Mouse (Mus musculus): ENCODE measurements at regions not wholly inside any gene's neighbourhood (a gene's known extent, or its start where the extent isn't known, plus 50 kb on each side); places are given as distances from the start of the nearest gene placed in this dataset.

GRCm38 (mm10) chr5:74943737-74944403 is 100.7 kb downstream of the Chic2 start:
- DNase-seq, result peak; percentile 87 to 88

DNA sequence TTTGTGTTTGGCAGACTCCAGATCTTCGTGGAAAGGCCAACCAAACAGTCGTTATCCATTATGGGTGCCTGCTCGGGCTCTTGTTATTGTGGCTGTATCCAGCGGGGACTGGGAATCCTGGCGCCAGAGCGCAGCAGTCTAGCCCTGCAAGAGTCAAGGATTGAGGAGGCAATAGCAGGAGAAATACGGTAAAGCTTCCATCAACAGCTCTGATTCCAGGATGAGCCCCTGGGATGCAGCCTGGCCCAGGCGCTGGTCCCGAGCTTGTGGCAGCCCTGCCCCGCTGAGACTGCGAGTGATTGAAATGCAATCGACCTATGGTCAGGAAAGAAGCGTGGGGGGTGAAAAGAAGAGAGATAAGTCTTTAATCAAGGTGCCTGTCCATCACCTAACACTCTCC is 103.1 kb downstream of the Chic2 start:
- DNase-seq, result no peak

DNA sequence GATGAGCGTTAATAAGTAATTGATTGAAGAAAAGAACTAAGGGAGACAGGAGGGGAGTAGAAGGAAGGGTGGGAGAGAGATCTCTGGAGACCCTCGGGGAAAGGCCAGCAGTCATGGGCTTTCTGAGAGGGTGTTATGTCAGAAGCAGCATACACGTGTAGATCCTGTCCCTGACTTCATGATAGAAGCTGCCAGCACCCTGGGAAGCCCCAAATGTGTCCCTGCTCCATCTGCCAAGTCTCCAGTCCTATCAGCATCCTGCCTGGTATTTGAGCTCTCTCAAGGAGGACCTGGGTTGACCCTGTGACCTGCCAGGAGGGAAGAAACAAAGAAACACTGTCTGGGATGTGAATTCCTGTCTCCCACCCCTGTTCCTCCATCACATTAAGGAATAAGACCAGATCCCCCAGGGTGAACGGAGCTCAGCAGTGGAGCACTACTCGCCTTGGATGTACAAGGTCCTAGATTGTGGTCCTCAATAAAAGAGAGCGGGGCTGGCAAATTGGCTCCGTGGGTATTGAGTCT is 107.1 kb downstream of the Chic2 start:
- no peak for DNase-seq

- no peak for DNase-seq
These were observed 108.5 kb downstream of the Chic2 start for GRCm38 (mm10) chr5:74936087-74936486.

DNA sequence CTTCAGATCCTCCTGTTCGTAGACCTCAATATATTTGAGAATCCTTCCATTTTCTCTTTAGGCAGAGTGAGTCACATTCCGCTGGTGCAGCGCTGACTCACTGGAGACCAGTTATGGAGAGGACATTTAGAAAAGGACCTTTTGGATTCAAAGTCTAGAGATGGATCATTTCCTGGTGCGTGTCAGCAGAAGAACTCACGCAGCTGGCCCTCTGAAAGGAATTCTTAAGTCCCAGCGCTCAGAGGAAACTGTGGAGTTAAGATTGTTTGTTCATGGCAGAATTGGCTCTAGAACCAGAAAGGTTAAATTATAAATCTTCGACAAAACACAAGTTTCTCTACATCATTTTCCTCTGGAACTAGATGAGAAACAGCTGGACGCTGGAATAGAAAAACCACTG is 108.9 kb downstream of the Chic2 start:
- DNase-seq, result no peak

GRCm38 (mm10) chr5:74933276-74933675 is 111.3 kb downstream of the Chic2 start:
- no peak for DNase-seq

- no peak for DNase-seq
These were observed 112.4 kb downstream of the Chic2 start for GRCm38 (mm10) chr5:74932206-74932605.

GRCm38 (mm10) chr5:74931765-74932164 is 112.8 kb downstream of the Chic2 start:
- no peak for DNase-seq

DNA sequence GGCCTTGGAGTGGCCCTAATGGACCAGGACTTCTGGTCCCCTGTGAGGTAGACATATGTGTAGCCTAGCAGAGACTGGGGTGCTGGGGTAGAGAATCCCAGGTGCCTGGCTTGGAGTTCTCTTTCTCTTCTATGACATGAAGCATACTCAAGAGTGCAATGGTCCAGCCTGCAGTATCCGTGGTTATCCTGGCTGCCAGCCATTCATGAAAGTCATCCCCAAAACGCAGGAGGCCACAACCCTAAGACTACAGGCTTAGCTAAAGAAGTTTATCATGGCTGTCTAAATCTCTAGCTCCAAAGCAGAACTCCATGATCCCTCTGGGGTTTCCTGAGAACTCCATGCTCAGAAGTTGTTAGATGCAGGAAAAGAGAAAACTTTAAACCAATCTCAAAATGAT is 117.0 kb downstream of the Chic2 start:
- no peak for DNase-seq

GRCm38 (mm10) chr5:74925769-74926168 is 118.8 kb downstream of the Chic2 start:
- peak in 1 of 2 experiments; percentile 11 for DNase-seq

DNA sequence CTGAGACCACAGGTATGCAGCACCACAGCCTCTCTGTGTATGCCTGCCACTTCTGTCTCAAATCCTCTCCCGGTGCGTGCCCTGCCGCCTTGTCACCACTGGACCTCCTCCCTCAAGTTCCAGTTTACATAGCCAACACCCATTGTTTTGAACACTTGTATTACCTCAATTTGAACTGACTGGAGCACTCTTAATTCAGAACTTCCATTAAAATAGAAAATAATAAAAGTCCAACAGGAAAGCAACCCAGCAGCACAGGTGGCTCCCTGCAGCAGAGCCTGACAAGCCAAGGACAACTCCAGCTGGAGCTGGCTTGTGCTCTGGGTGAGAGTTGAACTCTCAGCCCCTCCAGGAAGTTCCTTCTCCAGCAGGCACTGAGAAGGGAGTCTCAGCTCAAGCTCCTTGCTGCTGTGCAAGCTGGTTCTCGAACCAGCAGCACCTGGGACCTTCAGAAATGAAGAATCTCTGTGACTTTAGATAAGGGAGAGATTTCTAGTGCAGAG is 120.5 kb downstream of the Chic2 start:
- DNase-seq, result no peak

DNA sequence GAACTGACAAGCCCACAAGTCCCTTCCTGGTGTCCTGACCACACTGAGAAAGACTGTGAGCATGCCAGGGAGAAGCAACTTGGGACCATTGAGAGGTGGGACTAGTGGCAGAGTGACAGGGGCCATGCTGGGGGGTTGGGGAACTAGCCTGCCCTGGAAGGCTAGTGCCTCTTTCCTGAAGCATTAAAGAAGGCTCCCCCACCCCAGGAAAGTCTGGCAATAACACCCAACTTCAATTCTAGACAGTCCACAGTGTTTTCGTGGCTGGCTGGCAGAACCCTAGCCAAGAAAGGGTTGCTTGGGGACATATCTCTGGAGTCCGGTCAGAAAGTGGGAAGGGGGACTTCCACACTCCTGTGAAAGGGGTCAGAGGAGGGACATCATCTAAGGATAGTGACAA is 121.2 kb downstream of the Chic2 start:
- no peak for DNase-seq

DNA sequence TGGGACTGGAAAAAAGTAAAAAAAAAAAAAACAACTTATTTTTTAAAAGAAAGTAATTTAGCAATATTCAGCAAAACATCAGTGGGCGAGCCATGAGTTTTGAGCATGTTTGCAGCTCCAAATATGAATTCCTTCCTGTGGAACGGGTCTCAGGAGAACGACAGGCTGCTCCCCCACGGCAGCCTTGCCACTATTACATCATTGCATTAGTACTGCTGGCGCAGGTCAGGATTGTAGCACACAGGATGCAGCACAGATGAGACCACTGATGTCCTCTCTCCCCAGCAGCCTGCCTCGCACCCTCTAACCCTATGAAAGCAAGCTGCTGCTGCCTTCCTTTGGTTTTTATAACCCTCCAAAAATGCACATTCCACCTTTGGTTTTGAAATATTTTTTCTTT is 121.7 kb downstream of the Chic2 start:
- no peak for DNase-seq

GRCm38 (mm10) chr5:74920939-74921338 is 123.6 kb downstream of the Chic2 start:
- no peak for DNase-seq

DNA sequence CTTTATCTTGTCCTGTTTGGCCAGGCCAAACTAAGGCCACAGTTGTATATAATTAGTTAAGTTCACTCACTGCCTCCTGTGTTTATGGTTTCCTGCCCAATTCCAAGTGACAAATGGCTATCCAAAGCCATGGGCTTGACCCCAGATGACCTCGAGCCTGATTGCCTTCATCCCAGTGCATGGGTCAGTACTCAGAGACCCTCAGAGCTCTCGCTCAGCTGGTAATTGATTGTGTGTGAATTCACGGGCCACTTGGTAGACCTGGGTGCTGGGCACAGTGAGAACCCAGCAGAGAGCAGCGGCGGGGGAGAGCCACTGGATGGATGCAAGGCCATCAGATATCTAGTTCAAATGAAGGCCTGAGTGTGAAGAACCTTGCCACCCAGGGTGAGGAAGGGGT is 124.1 kb downstream of the Chic2 start:
- no peak for DNase-seq

GRCm38 (mm10) chr5:74905504-74906061 is 139.0 kb downstream of the Chic2 start:
- no peak for DNase-seq

DNA sequence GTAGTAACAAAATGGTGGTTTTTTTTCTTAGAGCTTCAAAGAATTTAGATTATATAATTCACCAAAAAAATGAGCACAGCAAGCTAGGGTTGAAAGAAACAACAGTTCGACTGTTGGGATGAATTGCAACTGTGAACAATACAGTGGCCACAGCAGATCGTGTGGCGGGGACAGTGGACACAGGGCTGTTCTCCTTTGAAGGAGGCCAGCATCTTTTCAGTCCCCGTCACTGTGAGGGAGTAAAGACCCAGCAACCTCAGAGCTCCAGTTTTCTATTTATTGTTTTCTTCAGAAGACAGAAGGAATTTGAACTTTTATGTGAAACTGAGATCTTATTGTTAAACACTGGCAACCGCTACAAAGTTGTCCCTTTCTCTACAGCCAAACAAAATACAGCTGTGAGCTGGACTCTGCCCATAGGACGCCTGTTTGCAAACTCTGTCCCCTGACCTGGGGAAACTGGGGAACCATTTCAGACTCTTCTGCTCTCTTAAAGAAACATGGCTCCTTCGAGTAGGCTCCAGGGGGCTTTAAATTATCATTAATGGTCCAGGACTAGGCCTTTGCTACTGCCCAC is 139.6 kb downstream of the Chic2 start:
- DNase-seq, result no peak

DNA sequence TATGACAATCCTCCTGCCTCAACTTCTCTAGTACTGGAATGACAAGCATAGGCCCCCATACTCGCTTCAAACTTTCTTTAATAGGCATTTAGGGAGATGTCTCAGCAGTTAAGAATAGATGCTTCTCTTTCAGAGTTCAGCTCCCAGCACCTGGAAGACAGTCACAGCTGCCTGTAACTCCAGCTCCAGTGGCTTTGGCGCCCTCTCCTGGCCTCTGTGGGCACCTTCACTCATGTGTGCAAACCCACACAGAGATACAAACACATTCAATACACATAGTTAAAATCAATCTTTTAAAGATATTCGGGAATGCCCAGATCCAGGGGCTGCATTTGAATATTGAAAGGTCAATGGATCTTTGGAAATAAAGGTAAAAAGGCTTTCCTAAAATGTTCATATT is 140.2 kb downstream of the Chic2 start:
- DNase-seq, result no peak

DNA sequence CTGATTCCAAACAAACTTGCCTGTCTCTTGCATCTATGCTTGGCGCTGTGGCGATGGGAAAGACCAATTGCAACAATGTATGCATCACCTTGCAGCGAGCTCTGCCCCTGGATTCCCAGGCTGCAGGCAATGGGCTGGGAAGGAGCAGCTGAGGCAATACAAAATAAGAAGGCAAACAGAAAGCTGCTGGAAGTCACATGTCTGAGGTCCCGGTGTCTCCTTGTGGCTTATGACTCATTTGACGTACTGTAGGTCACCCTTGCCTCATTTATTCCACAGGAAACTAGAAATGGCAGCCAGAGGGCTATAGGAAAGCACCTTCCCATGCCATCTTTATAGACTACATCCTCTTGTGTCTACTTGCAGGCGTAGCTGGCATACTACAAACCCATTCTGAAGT is 140.9 kb downstream of the Chic2 start:
- DNase-seq, result no peak

GRCm38 (mm10) chr5:74897133-74897532 is 147.4 kb downstream of the Chic2 start:
- DNase-seq, result peak; percentile 9 to 13

- DNase-seq, result no peak
These were observed 151.3 kb downstream of the Chic2 start for GRCm38 (mm10) chr5:74893276-74893675.

- DNase-seq, result no peak
These were observed 153.0 kb downstream of the Chic2 start for GRCm38 (mm10) chr5:74891541-74891940.

DNA sequence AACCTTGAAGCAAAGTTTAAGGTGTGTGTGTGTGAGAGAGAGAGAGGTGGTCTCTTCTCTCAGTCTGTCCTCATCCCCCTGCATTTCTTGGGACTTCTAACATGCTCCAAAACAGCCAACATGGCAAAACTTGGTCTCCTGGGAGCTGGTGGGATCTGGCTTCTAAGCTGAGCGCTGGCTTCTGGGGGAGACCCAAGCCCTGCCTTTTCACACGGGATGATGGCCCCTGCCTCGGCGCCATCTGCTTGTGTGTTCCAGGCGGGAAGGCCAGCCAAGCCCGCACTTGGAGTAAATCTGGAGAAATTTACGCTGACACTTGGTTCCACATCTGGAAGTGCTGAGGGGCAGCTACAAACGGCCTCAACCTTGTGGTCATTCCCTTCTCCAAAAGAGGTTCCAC is 155.6 kb downstream of the Chic2 start:
- DNase-seq, result no peak

- DNase-seq, result no peak
These were observed 158.6 kb downstream of the Chic2 start for GRCm38 (mm10) chr5:74885958-74886357.

Measured in lung, adult 18-20 months (tissue).